Mouse (Mus musculus): ENCODE measurements around the gene Cers3.

Cers3 gene

GRCm38 (mm10) chr7:66843846-66844245 lies 100.5 kb downstream of the Cers3 start:
- DNase-seq: no peak

DNA sequence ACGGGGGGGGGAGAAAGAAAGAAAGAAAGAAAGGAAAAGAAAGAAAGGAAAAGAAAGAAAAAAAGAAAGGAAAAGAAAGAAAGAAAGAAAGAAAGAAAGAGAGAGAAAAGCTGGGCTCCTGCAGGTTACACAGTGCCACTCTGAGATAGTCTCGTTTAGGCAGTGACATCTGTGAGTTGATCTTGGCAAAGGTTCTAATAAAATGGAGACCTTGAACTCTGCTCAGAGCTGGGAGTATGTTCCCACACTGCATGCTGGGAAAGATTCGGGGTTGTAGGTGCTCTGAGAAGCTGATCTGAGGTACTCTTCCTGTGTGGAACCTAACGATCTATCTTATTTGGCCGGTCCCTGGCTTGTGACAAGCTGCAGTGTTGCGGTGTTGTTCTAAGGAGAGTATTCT lies 103.3 kb downstream of the Cers3 start:
- no peak for DNase-seq

DNA sequence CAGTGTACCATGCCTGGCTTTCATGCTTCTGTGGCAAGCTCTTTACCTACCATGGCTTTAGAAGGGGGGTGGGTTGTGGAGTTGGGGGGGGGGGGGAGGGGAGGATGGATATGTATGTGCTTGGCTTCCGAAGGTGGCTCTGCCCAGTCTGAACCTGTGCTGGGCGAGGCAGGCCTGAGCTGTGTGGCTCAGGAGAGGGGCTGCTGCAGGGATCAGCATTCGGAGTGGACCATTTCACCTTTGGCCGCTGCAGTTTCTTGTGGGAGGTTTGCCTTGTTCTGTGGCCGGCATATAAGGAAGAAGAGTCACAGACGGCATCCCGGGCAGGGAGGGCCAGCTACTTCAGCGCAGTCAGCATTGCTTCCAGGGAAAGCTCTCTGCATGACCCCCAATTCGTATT lies 104.0 kb downstream of the Cers3 start:
- DNase-seq: no peak

- no peak for DNase-seq
These were observed 106.0 kb downstream of the Cers3 start for GRCm38 (mm10) chr7:66849316-66849715.

DNA sequence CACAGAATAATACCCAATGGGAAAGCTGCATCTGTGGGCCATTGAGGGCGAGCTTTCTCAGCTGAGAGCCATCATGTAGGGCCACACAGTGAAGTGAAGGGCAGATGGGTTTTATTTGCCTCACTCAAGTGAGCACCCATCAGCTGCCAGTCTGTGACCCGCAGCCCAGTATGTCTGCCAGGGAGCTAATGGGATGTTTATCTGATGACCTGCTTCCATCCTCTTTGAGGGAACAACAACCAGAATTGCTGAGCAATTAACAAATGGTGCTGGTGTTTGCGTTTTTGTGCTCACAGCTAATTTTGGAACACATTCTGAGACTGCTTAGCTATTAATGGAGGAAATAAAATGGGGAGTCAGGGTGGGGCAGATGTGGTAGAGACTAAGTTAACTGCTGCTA lies 108.9 kb downstream of the Cers3 start:
- no peak for DNase-seq

DNA sequence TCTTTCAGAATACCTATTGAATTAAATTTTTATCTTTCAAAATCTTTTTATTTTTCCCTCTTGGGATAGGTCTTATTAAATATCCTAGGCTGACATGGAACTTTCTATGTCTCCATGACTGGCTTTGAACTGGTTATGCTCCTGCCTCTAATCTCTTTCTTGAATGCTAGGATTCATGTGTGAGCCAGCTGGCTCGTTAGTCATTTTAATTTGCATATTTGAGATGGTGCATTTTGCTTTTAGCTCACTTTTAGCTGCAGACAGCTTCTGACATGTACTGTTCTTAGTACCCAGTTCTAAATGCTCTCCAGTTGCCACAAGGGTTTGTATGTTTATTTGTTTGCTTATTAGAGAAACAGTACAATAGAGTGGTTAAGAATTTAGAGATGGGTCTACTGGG lies 114.3 kb downstream of the Cers3 start:
- no peak for DNase-seq

- DNase-seq: no peak
These were observed 115.2 kb downstream of the Cers3 start for GRCm38 (mm10) chr7:66858247-66859075.

GRCm38 (mm10) chr7:66859220-66859619 lies 115.9 kb downstream of the Cers3 start:
- no peak for DNase-seq

DNA sequence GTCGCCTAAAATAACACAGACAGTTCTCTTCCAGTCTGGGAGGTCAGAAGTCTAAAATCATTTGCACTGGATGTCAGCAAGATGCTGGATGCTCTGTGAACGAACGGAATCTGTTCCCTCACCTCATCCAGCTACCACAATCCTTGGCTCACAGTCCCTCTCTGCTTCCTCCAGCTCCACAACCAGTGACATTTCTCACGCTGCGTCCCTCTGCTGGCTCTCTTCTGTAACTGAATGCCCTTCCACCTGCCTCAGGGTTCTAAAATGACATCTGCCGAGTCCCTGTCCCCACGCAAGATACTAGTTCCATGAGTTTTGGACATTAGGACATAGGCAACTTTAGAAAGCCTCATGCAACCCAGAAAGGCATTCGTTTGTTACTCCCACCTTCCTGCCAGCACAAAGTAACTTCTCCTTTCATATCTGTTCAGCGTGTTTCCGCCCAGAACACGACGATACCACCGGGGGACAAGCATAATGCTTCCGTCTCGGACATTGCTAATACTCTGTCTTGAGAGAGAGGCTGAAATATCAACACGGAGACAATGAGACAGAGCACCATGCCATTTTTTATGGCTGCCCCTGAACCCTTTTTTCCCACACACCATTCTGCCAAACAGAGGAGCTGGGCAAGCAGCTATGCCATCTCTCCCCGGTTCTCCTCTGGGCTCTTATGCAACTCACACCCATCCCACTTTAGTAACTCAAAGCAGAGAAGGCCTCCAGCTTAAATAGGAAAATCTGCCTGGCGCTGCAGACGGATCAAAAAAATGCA lies 123.8 kb downstream of the Cers3 start:
- DNase-seq: no peak

DNA sequence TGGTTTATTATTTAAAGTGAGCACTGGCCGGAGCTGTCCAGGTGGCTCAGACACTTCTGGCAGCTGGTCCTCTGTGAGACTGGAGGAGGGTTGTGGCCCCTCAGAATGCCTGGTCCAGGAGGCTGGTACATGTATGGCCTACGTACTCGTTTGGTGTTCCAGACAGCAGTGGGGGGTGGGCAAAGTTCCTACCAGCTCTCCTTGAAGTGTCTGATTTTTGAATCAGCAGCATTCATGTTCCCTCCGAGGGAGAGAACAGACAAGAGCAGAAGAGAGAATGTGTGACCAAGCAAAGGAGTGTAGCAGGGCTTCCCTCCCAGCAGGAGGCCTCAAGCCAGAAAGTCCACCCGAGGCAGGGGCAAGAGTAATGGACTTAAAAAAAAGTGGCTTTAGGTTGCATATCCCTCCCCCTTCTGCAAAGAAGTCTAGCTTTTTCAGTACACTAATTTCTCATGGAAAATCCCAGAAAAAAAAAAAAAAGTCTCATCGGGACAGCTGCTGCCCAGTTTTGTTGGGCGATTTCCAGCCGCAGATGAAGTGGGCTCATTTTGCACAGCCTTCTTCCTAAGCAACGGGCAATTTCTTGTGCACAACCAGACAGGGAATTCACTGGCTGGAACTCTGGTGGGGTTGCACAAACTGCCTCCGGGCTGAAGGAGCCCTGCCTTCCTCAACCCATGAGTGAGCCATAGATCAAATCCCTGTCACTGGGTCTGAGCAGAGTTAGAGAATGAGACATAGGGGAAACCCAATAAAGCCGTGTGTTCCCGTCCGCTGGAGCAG lies 124.6 kb downstream of the Cers3 start:
- no peak for DNase-seq

GRCm38 (mm10) chr7:66871520-66871919 lies 128.2 kb downstream of the Cers3 start:
- no peak for DNase-seq

DNA sequence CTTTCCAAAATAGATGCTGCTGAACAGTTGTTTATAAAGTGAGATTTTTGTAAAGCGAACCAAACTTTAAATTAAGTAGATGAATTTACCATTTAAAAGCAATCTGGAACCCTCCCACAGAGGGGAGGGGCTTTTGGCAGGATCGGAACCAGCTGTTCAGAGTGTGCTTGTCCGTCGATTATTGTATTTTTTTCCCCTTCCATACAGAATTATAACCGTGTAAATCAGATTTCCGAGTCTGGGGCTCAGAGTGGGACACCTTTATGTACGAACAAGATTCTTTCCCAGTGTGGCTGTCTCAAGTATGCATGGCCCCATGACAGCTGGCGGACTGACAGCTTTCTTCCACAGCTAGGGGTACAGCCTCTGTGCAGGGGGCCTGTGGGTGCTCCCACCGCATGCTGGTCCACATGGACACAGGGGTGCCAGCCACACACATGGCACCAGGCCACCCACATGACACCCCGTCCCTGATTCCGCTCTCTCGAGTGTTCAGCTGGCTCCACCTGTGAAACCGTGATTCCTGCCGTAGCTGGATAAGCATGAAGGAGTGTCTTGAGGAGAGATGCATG lies 128.7 kb downstream of the Cers3 start:
- DNase-seq: no peak

- no peak for DNase-seq
These were observed 129.9 kb downstream of the Cers3 start for GRCm38 (mm10) chr7:66873235-66873634.
